Mouse (Mus musculus) megakaryocyte-erythroid progenitor cell, adult 5-6 weeks (primary cell): ENCODE results near the gene Ints14. TPM values are rescaled to one million over a fixed set of nuclear protein-coding genes. Genes with fewer than 3 reads are reported as not detected.
"Not testable (repeated sequence)": the region's sequence is repeated elsewhere in the genome, so short reads cannot be mapped to it uniquely, and the experiment has no call there.

Experiments used
- ATAC-seq: replicated peaks from 2 replicates; pipeline ENCODE4 v1.8.0; 2016; ENCODE audit warnings: mild to moderate bottlenecking, inconsistent platforms; ENCODE audit not compliant: severe bottlenecking, poor library complexity, low FRiP score, low TSS enrichment
- total RNA-seq, 2 experiments: library from RNA; stranded (forward) in 1 of 2; stranded (reverse) in 1 of 2; fragments of 200-1000, 215-1000 nt in 1 of 2; fragments of >200 nt in 1 of 2; fragmentation: Nextera tagmentation in 1 of 2; gene quantifications; 2 replicates each; pipeline ENCODE4 v1.2.3; 2014 to 2017

Ints14 gene
- total RNA-seq, 2 experiments from 2014 or later: 39.6 to 43.1 TPM

- ATAC-seq: no peak
These were observed 13.1 kb upstream of the Ints14 start for GRCm38 (mm10) chr9:64947483-64948095.

GRCm38 (mm10) chr9:64951161-64951657 lies 9.5 kb upstream of the Ints14 start, which contains the start of gene Slc24a1:
Slc24a1 (minus strand) TSS chr9:64951607.
- no peak for ATAC-seq

- no peak for ATAC-seq
These were observed 8.7 kb upstream of the Ints14 start for GRCm38 (mm10) chr9:64952055-64952454.

GRCm38 (mm10) chr9:64953190-64953589 lies 7.5 kb upstream of the Ints14 start:
- ATAC-seq: peak; percentile 78

GRCm38 (mm10) chr9:64956337-64956736 lies 4.4 kb upstream of the Ints14 start:
- ATAC-seq: no peak

- no peak for ATAC-seq
These were observed 3.4 kb upstream of the Ints14 start for GRCm38 (mm10) chr9:64957276-64957675.

GRCm38 (mm10) chr9:64960978-64961320 lies 244 bp downstream of the Ints14 start:
- peak; percentile 76 for ATAC-seq

GRCm38 (mm10) chr9:64980548-64980947 lies 19.8 kb downstream of the Ints14 start:
- ATAC-seq: no peak

- ATAC-seq: no peak
These were observed 21.2 kb downstream of the Ints14 start for GRCm38 (mm10) chr9:64981904-64982303.

GRCm38 (mm10) chr9:64985037-64985794 lies 24.5 kb downstream of the Ints14 start:
- ATAC-seq: peak; percentile 91

- ATAC-seq: no peak
These were observed 25.1 kb downstream of the Ints14 start for GRCm38 (mm10) chr9:64985807-64986206.

- ATAC-seq: no peak
These were observed 26.9 kb downstream of the Ints14 start for GRCm38 (mm10) chr9:64987651-64988050.

GRCm38 (mm10) chr9:64988443-64988842 lies 27.7 kb downstream of the Ints14 start:
- ATAC-seq: no peak

- no peak for ATAC-seq
These were observed 29.6 kb downstream of the Ints14 start for GRCm38 (mm10) chr9:64990291-64990690.

GRCm38 (mm10) chr9:64995464-64995863 lies 34.8 kb downstream of the Ints14 start:
- ATAC-seq: not testable (repeated sequence)

- no peak for ATAC-seq
These were observed 40.8 kb downstream of the Ints14 start for GRCm38 (mm10) chr9:65001481-65001880.

GRCm38 (mm10) chr9:65005737-65006136 lies 45.0 kb downstream of the Ints14 start:
- no peak for ATAC-seq

- no peak for ATAC-seq
These were observed 49.9 kb downstream of the Ints14 start for GRCm38 (mm10) chr9:65010632-65011031.

GRCm38 (mm10) chr9:65011304-65011703 lies 50.6 kb downstream of the Ints14 start:
- peak; percentile 55; the same call in 1 of the 2 replicates for ATAC-seq

- ATAC-seq: no peak
These were observed 54.9 kb downstream of the Ints14 start for GRCm38 (mm10) chr9:65015461-65016222.
